Mouse (Mus musculus): ENCODE measurements around the gene Sec13. TPM values are rescaled to one million over a fixed set of nuclear protein-coding genes. Genes with fewer than 3 reads are reported as not detected.

Sec13 gene
- polyA plus RNA-seq, 1 experiment = 104 TPM

GRCm38 (mm10) chr6:113697222-113698205 lies 43.0 kb downstream of the Sec13 start:
- Histone ChIP-seq H3K4me3 (ENCODE audit: low read depth, low read length) (peak overlapping the region; percentile 91), H3K4me1 (ENCODE audit: control insufficient read depth, insufficient read depth, low read length) (no peaks in the 10 kb centered on the region), H3K27me3 (ENCODE audit: control insufficient read depth, insufficient read depth, low read length, poor library complexity, severe bottlenecking) (no peaks in the 10 kb centered on the region), H3K9me3 (replicated peaks; ENCODE audit: control insufficient read depth, insufficient read depth, low read length, poor library complexity, severe bottlenecking) (no peaks in the 10 kb centered on the region), H3K9ac (ENCODE audit: low read depth, poor library complexity, severe bottlenecking) (peak overlapping the region; percentile 81), H3K36me3 (ENCODE audit: control insufficient read depth, insufficient read depth, low read length, poor library complexity, severe bottlenecking) (peaks cover 33% of the 10 kb centered on the region), H3K27ac (ENCODE audit: insufficient read depth, low read length) (no peak overlapping the region)
- TF ChIP-seq POLR2A (IDR thresholded peaks at IDR 0.05; ENCODE audit: insufficient read depth, low read length) (no peak), EP300 (IDR thresholded peaks at IDR 0.05; ENCODE audit: insufficient read depth, low read depth, low read length) (no peak), CTCF (IDR thresholded peaks at IDR 0.05; ENCODE audit: low read depth, low read length) (no peak)

- H3K27me3 ChIP-seq (ENCODE audit: control insufficient read depth, insufficient read depth, low read length, poor library complexity, severe bottlenecking) = no peaks in the 10 kb centered on the region
- peak within 1 kb of the TSS; percentile 68 for H3K27ac ChIP-seq (ENCODE audit: insufficient read depth, low read length)
- TF ChIP-seq EP300 (IDR thresholded peaks at IDR 0.05; ENCODE audit: insufficient read depth, low read depth, low read length) (0 out of 2 replicates have a peak, but pooled peaks have one; percentile 21), CTCF (IDR thresholded peaks at IDR 0.05; ENCODE audit: low read depth, low read length) (no peak), POLR2A (IDR thresholded peaks at IDR 0.05; ENCODE audit: insufficient read depth, low read length) (peak; percentile 18)
- peak within 1 kb of the TSS; percentile 81 for H3K9ac ChIP-seq (ENCODE audit: low read depth, poor library complexity, severe bottlenecking)
- H3K4me1 ChIP-seq (ENCODE audit: control insufficient read depth, insufficient read depth, low read length) = no peaks in the 10 kb centered on the region
- H3K4me3 ChIP-seq (ENCODE audit: low read depth, low read length) = peak within 1 kb of the TSS; percentile 91
- H3K36me3 ChIP-seq (ENCODE audit: control insufficient read depth, insufficient read depth, low read length, poor library complexity, severe bottlenecking) = peaks cover 24% of the 10 kb centered on the region
- no peaks in the 10 kb centered on the region for H3K9me3 ChIP-seq (replicated peaks; ENCODE audit: control insufficient read depth, insufficient read depth, low read length, poor library complexity, severe bottlenecking)
Observed at GRCm38 (mm10) chr6:113696582-113697221, 43.8 kb downstream of the Sec13 start, which contains the start of gene Tatdn2. TSS of gene Tatdn2 (plus strand) at chr6:113697050.

GRCm38 (mm10) chr6:113695766-113696355 lies 44.7 kb downstream of the Sec13 start:
- H3K9me3 ChIP-seq (replicated peaks; ENCODE audit: control insufficient read depth, insufficient read depth, low read length, poor library complexity, severe bottlenecking) = no peaks in the 10 kb centered on the region
- peak overlapping the region; percentile 68 for H3K27ac ChIP-seq (ENCODE audit: insufficient read depth, low read length)
- no peak for TF ChIP-seq EP300 (IDR thresholded peaks at IDR 0.05; ENCODE audit: insufficient read depth, low read depth, low read length)
- no peak for TF ChIP-seq POLR2A (IDR thresholded peaks at IDR 0.05; ENCODE audit: insufficient read depth, low read length)
- no peak for TF ChIP-seq CTCF (IDR thresholded peaks at IDR 0.05; ENCODE audit: low read depth, low read length)
- H3K36me3 ChIP-seq (ENCODE audit: control insufficient read depth, insufficient read depth, low read length, poor library complexity, severe bottlenecking) = peaks cover 17% of the 10 kb centered on the region
- peaks cover 3% of the 10 kb centered on the region for H3K4me1 ChIP-seq (ENCODE audit: control insufficient read depth, insufficient read depth, low read length)
- peak overlapping the region; percentile 78 for H3K9ac ChIP-seq (ENCODE audit: low read depth, poor library complexity, severe bottlenecking)
- no peaks in the 10 kb centered on the region for H3K27me3 ChIP-seq (ENCODE audit: control insufficient read depth, insufficient read depth, low read length, poor library complexity, severe bottlenecking)
- peak overlapping the region; percentile 62; the same call in 1 of the 2 replicates for H3K4me3 ChIP-seq (ENCODE audit: low read depth, low read length)

GRCm38 (mm10) chr6:113695203-113695602 lies 45.3 kb downstream of the Sec13 start:
- Histone ChIP-seq H3K4me1 (ENCODE audit: control insufficient read depth, insufficient read depth, low read length) (peaks cover 4% of the 10 kb centered on the region), H3K27me3 (ENCODE audit: control insufficient read depth, insufficient read depth, low read length, poor library complexity, severe bottlenecking) (no peaks in the 10 kb centered on the region), H3K27ac (ENCODE audit: insufficient read depth, low read length) (peak overlapping the region; percentile 68; the same call in 1 of the 2 replicates), H3K9me3 (replicated peaks; ENCODE audit: control insufficient read depth, insufficient read depth, low read length, poor library complexity, severe bottlenecking) (no peaks in the 10 kb centered on the region), H3K9ac (ENCODE audit: low read depth, poor library complexity, severe bottlenecking) (no peak overlapping the region), H3K36me3 (ENCODE audit: control insufficient read depth, insufficient read depth, low read length, poor library complexity, severe bottlenecking) (peaks cover 12% of the 10 kb centered on the region), H3K4me3 (ENCODE audit: low read depth, low read length) (no peak overlapping the region)
- TF ChIP-seq EP300 (IDR thresholded peaks at IDR 0.05; ENCODE audit: insufficient read depth, low read depth, low read length) (no peak), POLR2A (IDR thresholded peaks at IDR 0.05; ENCODE audit: insufficient read depth, low read length) (no peak), CTCF (IDR thresholded peaks at IDR 0.05; ENCODE audit: low read depth, low read length) (no peak)

- Histone ChIP-seq H3K4me1 (ENCODE audit: control insufficient read depth, insufficient read depth, low read length) (peaks cover 4% of the 10 kb centered on the region), H3K27ac (ENCODE audit: insufficient read depth, low read length) (no peak overlapping the region)
- TF ChIP-seq CTCF (IDR thresholded peaks at IDR 0.05; ENCODE audit: low read depth, low read length) (no peak), EP300 (IDR thresholded peaks at IDR 0.05; ENCODE audit: insufficient read depth, low read depth, low read length) (no peak), POLR2A (IDR thresholded peaks at IDR 0.05; ENCODE audit: insufficient read depth, low read length) (no peak)
Observed at GRCm38 (mm10) chr6:113693377-113693776, 47.2 kb downstream of the Sec13 start.

More at GRCm38 (mm10) chr6:113693377-113693776, 47.2 kb downstream of the Sec13 start:
- H3K9ac ChIP-seq (ENCODE audit: low read depth, poor library complexity, severe bottlenecking) = no peak overlapping the region
- H3K4me3 ChIP-seq (ENCODE audit: low read depth, low read length) = no peak overlapping the region
- H3K27me3 ChIP-seq (ENCODE audit: control insufficient read depth, insufficient read depth, low read length, poor library complexity, severe bottlenecking) = no peaks in the 10 kb centered on the region
- H3K36me3 ChIP-seq (ENCODE audit: control insufficient read depth, insufficient read depth, low read length, poor library complexity, severe bottlenecking) = peaks cover under 1% of the 10 kb centered on the region; the same call in 1 of the 2 replicates
- no peaks in the 10 kb centered on the region for H3K9me3 ChIP-seq (replicated peaks; ENCODE audit: control insufficient read depth, insufficient read depth, low read length, poor library complexity, severe bottlenecking)
